In the genomic region with DNA sequence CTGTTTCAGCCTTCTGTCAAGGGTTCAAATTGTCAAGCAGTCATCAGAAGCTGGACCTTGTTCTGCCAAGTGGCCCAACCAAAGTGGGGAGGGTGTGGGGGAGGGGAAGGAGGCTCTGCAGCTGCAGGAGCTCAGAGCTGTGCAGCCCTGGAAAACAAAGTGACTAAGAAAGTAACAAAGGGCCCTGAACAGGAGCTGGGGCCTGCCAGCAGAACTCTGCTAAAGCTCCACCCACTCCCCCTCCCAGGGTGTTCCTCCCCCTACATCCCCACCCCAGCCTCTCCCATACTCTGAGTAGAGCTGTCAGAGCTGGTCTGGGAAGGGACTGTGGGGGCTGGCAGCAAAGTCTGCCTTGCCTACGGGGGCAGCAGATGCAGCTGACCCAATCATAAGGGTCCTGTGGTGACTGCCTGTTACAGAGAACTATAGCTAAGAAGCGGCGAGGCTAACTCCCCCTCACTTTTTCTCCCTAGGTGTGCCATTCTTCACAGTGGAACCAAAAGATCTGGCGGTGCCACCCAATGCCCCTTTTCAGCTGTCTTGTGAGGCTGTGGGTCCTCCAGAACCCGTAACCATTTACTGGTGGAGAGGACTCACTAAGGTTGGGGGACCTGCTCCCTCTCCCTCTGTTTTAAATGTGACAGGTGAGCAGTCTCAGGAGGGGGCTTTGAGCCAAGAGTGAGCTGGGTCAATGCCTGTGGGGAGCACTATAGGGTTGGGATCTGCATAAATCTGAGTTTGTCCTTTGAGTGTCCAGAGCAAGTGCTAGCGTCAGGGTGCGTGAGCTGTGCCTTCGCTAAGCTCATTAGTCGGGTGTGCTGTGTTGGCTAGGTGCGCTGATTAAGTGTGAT, we compare ENCODE assay signal across 9 mouse cellular contexts. TPM values are rescaled to one million over a fixed set of nuclear protein-coding genes. Genes with fewer than 3 reads are reported as not detected.
A peak's percentile ranks its signal among the peaks of the same experiment; 100 is the strongest.
DNase-seq lines count a peak whose midpoint lies in the region; ATAC-seq and TF ChIP-seq lines count a peak whose summit lies in the region.
"Had no signal": no experiment of that assay in that cellular context is flagged by ENCODE, and none has a peak within 500 bp of the region (broad histone marks: within the 10 kb centered on the region; RNA-seq: fewer than 3 reads in every experiment).

No protein-coding gene starts in this region.

- peaks cover 57% of the 10 kb centered on the region for H3K4me1 ChIP-seq in neural tube, embryonic 15.5 days
- H3K4me1 ChIP-seq in olfactory bulb, adult 2 months (ENCODE audit: control insufficient read depth, insufficient read depth, low read length), result peaks cover 64% of the 10 kb centered on the region

- DNase-seq in gastrocnemius, postnatal 25 days, result peak; percentile 24
- DNase-seq in gastrocnemius, postnatal 4 days (ENCODE audit: low spot score in 2 of 2), result no peak
- peak; percentile 44 for DNase-seq in neural tube, embryonic 10.5 days (ENCODE audit: extremely low spot score, low spot score)
- peak; percentile 33 for DNase-seq in heart, postnatal 4 days
- DNase-seq in natural killer cell, adult 2 months (ENCODE audit: low spot score in 2 of 2), result no peak
- no peak for DNase-seq in layer of hippocampus, adult 11-12 months (ENCODE audit: low spot score)

- WGBS in neural tube, embryonic 15.5 days, result 28% methylated on average over 10 of the region's 10 CpGs
- WGBS in olfactory bulb, adult 2 months, result 36% methylated on average over 10 of the region's 10 CpGs

- ATAC-seq in neural tube, embryonic 15.5 days (ENCODE audit: low FRiP score), result no peak

- H3K9me3 ChIP-seq in neural tube, embryonic 15.5 days (replicated peaks), result no peaks in the 10 kb centered on the region
- H3K9me3 ChIP-seq: G1E had no signal

- peaks cover 15% of the 10 kb centered on the region for H3K27me3 ChIP-seq in neural tube, embryonic 15.5 days (replicated peaks)

- TF ChIP-seq POLR2A in olfactory bulb, adult 2 months (IDR thresholded peaks at IDR 0.05; ENCODE audit: insufficient read depth, low read depth, low read length), result no peak

- H3K36me3 ChIP-seq in neural tube, embryonic 15.5 days, result peaks cover 14% of the 10 kb centered on the region; the same call in 1 of the 2 replicates
- H3K36me3 ChIP-seq: G1E had no signal

- no peak overlapping the region for H3K9ac ChIP-seq in neural tube, embryonic 15.5 days (replicated peaks)

- H3K4me3 ChIP-seq in neural tube, embryonic 15.5 days (replicated peaks), result no peak overlapping the region
- H3K4me3 ChIP-seq in olfactory bulb, adult 2 months (ENCODE audit: insufficient read depth, low read depth, low read length), result no peak overlapping the region

- no peak overlapping the region for H3K27ac ChIP-seq in neural tube, embryonic 15.5 days (replicated peaks)
- H3K27ac ChIP-seq in olfactory bulb, adult 2 months (ENCODE audit: insufficient read depth, low read depth, low read length), result peak overlapping the region; percentile 47

- no peak for TF ChIP-seq CTCF in olfactory bulb, adult 2 months (IDR thresholded peaks at IDR 0.05; ENCODE audit: insufficient read depth, low read depth, low read length)

- H3K4me2 ChIP-seq in neural tube, embryonic 15.5 days, result no peak overlapping the region

RNA-seq across cellular contexts. Expression of gene Tyro3, which starts 5.5 kb away (rescaled TPM):
- under 1 TPM; 0.61 to 0.67 TPM for total RNA-seq in gastrocnemius, postnatal 25 days (2021)
- total RNA-seq in gastrocnemius, postnatal 4 days (2021), result 1 to 10 TPM; 8.8 to 9.7 TPM
- polyA plus RNA-seq in neural tube, embryonic 15.5 days (2015; fragmentation: Nextera tagmentation; extraction: Ambion mirVana), result 19.2 and 20.7 TPM in 2 replicates
- 1 to 10 TPM; 9.5 to 9.7 TPM for total RNA-seq in heart, postnatal 4 days (2021)
- not detected in 2 replicates for polyA plus RNA-seq in olfactory bulb, adult 2 months (2012; ENCODE audit: insufficient read depth, insufficient read length, low replicate concordance, missing spikeins)

RNA-seq across cellular contexts. Expression of gene Rpap1, which starts 15.7 kb away (rescaled TPM):
- total RNA-seq in gastrocnemius, postnatal 25 days (2021), result 10 to 100 TPM; 14.4 to 16.4 TPM
- 10 to 100 TPM; 18.3 to 19.9 TPM for total RNA-seq in gastrocnemius, postnatal 4 days (2021)
- 16.2 and 19.7 TPM in 2 replicates for polyA plus RNA-seq in neural tube, embryonic 15.5 days (2015; fragmentation: Nextera tagmentation; extraction: Ambion mirVana)
- total RNA-seq in heart, postnatal 4 days (2021), result 10 to 100 TPM; 16.1 to 18.7 TPM
- polyA plus RNA-seq in olfactory bulb, adult 2 months (2012; ENCODE audit: insufficient read depth, insufficient read length, low replicate concordance, missing spikeins), result not detected in 2 replicates

RNA-seq across cellular contexts. Expression of gene Ltk, which starts 42.8 kb away (rescaled TPM):
- total RNA-seq in gastrocnemius, postnatal 25 days (2021), result not detected
- total RNA-seq in gastrocnemius, postnatal 4 days (2021), result not detected
- polyA plus RNA-seq in neural tube, embryonic 15.5 days (2015; fragmentation: Nextera tagmentation; extraction: Ambion mirVana), result 1.9 and 2.5 TPM in 2 replicates
- total RNA-seq in heart, postnatal 4 days (2021), result under 1 TPM in 1 of 2 experiments, not detected in 1; 0.16 TPM
- polyA plus RNA-seq in olfactory bulb, adult 2 months (2012; ENCODE audit: insufficient read depth, insufficient read length, low replicate concordance, missing spikeins), result not detected in 2 replicates
- polyA plus RNA-seq: G1E had no signal

Comparison
In these comparisons a context has a peak if more than half of its experiments do, and no peak if none do; other contexts are left out.
1. DNase-seq: peak in gastrocnemius, postnatal 25 days (single experiment), neural tube, embryonic 10.5 days (single experiment) and heart, postnatal 4 days (single experiment); none in gastrocnemius, postnatal 4 days (0 of 2), natural killer cell, adult 2 months (0 of 2) and layer of hippocampus, adult 11-12 months (single experiment).
2. RNA of gene Tyro3, which starts 5.5 kb away (total RNA-seq): 8.8 to 9.7 TPM in gastrocnemius, postnatal 4 days and 9.5 to 9.7 TPM in heart, postnatal 4 days; 0.61 to 0.67 TPM in gastrocnemius, postnatal 25 days; every median in the first group is over 4 times any median in the second.